Mouse (Mus musculus) heart, postnatal 14 days (tissue): ENCODE measurements at regions not wholly inside any gene's neighbourhood (a gene's known extent, or its start where the extent isn't known, plus 50 kb on each side); places are given as distances from the start of the nearest gene placed in this dataset.

Source experiments
- DNase-seq, 2 experiments: peaks; one replicate each; pipeline ENCODE4 v3.0.0; 2021 to 2022
- intact Hi-C: fragments of 180-260 bp; cut with DNase I; formaldehyde crosslinking; loops from one replicate; pipeline ENCODE4 v1.15.1; 2025

GRCm38 (mm10) chr9:61595170-61595967 is 223.2 kb downstream of the Tle3 start:
- intact Hi-C loops = no loop called here
- DNase-seq = no peak

GRCm38 (mm10) chr9:61593991-61594390 is 221.8 kb downstream of the Tle3 start:
- DNase-seq = no peak
- intact Hi-C loops = no loop called here

GRCm38 (mm10) chr9:61589727-61590299 is 217.6 kb downstream of the Tle3 start:
- intact Hi-C loops = no loop called here

GRCm38 (mm10) chr9:61583281-61584072 is 211.3 kb downstream of the Tle3 start:
- DNase-seq = no peak
- intact Hi-C loops = no loop called here

More at GRCm38 (mm10) chr9:61589727-61590299, 217.6 kb downstream of the Tle3 start:
- no peak for DNase-seq

- DNase-seq = no peak
- intact Hi-C loops = no loop called here
Measured at GRCm38 (mm10) chr9:61581046-61581445, 208.9 kb downstream of the Tle3 start.

- DNase-seq = no peak
- intact Hi-C loops = no loop called here
Measured at GRCm38 (mm10) chr9:61578255-61578654, 206.1 kb downstream of the Tle3 start.

GRCm38 (mm10) chr9:61573634-61574359 is 201.6 kb downstream of the Tle3 start:
- DNase-seq = no peak
- intact Hi-C loops = no loop called here

- intact Hi-C loops = no loop called here
- DNase-seq = no peak
Measured at GRCm38 (mm10) chr9:61563017-61563416, 190.9 kb downstream of the Tle3 start.

- intact Hi-C loops = no loop called here
- no peak for DNase-seq
Measured at GRCm38 (mm10) chr9:61561551-61561950, 189.4 kb downstream of the Tle3 start.

- peak; percentile 54 to 69 for DNase-seq
- intact Hi-C loops = no loop called here
Measured at GRCm38 (mm10) chr9:61558621-61559020, 186.5 kb downstream of the Tle3 start.

GRCm38 (mm10) chr9:61557025-61557424 is 184.9 kb downstream of the Tle3 start:
- no peak for DNase-seq
- intact Hi-C loops = no loop called here

- no peak for DNase-seq
- intact Hi-C loops = no loop called here
Measured at GRCm38 (mm10) chr9:61555173-61555572, 183.0 kb downstream of the Tle3 start.

- DNase-seq = peak; percentile 42
- intact Hi-C loops = loop anchor here (5.0 kb wide), 1 partner anchor 182 kb away; the partner anchor contains the start of gene Tle3
Measured at GRCm38 (mm10) chr9:61554611-61555010, 182.4 kb downstream of the Tle3 start.

- DNase-seq = peak in 1 of 2 experiments; percentile 25
- intact Hi-C loops = loop anchor here (5.0 kb wide), 1 partner anchor 181 kb away; the partner anchor contains the start of gene Tle3
Measured at GRCm38 (mm10) chr9:61553626-61554025, 181.5 kb downstream of the Tle3 start.

- peak in 1 of 2 experiments; percentile 31 for DNase-seq
- intact Hi-C loops = loop anchor here (5.0 kb wide), 1 partner anchor 179 kb away; the partner anchor contains the start of gene Tle3
Measured at GRCm38 (mm10) chr9:61551361-61551760, 179.2 kb downstream of the Tle3 start.

- DNase-seq = no peak
- intact Hi-C loops = loop anchor here (5.0 kb wide), 1 partner anchor 178 kb away; the partner anchor contains the start of gene Tle3
Measured at GRCm38 (mm10) chr9:61550326-61550725, 178.2 kb downstream of the Tle3 start.

- intact Hi-C loops = loop anchor here (5.0 kb wide), 1 partner anchor 177 kb away; the partner anchor contains the start of gene Tle3
- no peak for DNase-seq
Measured at GRCm38 (mm10) chr9:61549692-61550241, 177.6 kb downstream of the Tle3 start.

GRCm38 (mm10) chr9:61537316-61538189 is 165.4 kb downstream of the Tle3 start:
- DNase-seq = no peak
- intact Hi-C loops = loop anchor here (2.0 kb wide), 1 partner anchor 53 kb away; no protein-coding TSS in a partner anchor

- DNase-seq = peak; percentile 13 to 30
- intact Hi-C loops = no loop called here
Measured at GRCm38 (mm10) chr9:61533237-61533636, 161.1 kb downstream of the Tle3 start.
